Mouse (Mus musculus): ENCODE data around the gene Aasdhppt.

DNA sequence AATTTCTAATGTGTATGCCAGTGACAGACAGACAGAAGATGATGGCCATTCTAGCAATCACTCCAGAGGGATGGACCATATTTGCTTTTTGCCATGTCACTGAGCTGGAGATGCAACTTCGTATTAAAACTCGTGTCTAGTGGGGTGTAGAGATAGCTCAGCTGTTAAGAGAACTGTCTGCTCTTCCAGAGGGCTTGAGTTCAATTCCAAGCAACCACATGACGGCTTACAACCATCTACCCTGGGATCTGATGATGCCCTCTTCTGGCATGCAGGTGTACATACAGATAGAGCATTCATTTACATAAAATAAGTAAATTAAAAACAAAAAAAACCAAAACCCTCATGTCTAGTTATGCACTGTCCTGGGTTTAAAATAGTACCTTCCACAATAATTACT is 1.9 kb upstream of the Aasdhppt start:
- TF ChIP-seq CTCF (IDR thresholded peaks at IDR 0.05; ENCODE audit: low read depth): peak; percentile 47
- no peak for TF ChIP-seq EP300 (IDR thresholded peaks at IDR 0.05; ENCODE audit: low read depth)
